25 mouse cellular contexts compared by ENCODE assay signal in genomic region chr7:24882416-24883199, GRCm38 (mm10). TPM values are rescaled to one million over a fixed set of nuclear protein-coding genes. Genes with fewer than 3 reads are reported as not detected.
DNase-seq lines count a peak whose midpoint lies in the region; TF ChIP-seq lines count a peak whose summit lies in the region.
"Had no signal": no experiment of that assay in that cellular context is flagged by ENCODE, and none has a peak within 500 bp of the region (broad histone marks: within the 10 kb centered on the region; RNA-seq: fewer than 3 reads in every experiment).

No protein-coding gene starts in this region.

- TF ChIP-seq EP300 in ES-Bruce4 (IDR thresholded peaks at IDR 0.05; ENCODE audit: insufficient read depth, low read depth, low read length), result no peak

- no peak for TF ChIP-seq POLR2A in ES-Bruce4 (IDR thresholded peaks at IDR 0.05; ENCODE audit: insufficient read depth, low read length)

- no peak for TF ChIP-seq CTCF in ES-Bruce4 (IDR thresholded peaks at IDR 0.05; ENCODE audit: low read depth, low read length)

- H3K4me1 ChIP-seq in ES-Bruce4 (ENCODE audit: control insufficient read depth, insufficient read depth, low read length), result peaks cover 7% of the 10 kb centered on the region

- peak overlapping the region; percentile 97; the same call in 1 of the 2 replicates for H3K9ac ChIP-seq in ES-Bruce4 (ENCODE audit: low read depth, poor library complexity, severe bottlenecking)
- H3K9ac ChIP-seq: forebrain, embryonic 12.5 days had no signal

- H3K4me3 ChIP-seq in ES-Bruce4 (ENCODE audit: low read depth, low read length), result no peak overlapping the region

- H3K36me3 ChIP-seq in ES-Bruce4 (ENCODE audit: control insufficient read depth, insufficient read depth, low read length, poor library complexity, severe bottlenecking), result peaks cover 27% of the 10 kb centered on the region

- no peaks in the 10 kb centered on the region for H3K27me3 ChIP-seq in ES-Bruce4 (ENCODE audit: control insufficient read depth, insufficient read depth, low read length, poor library complexity, severe bottlenecking)
- H3K27me3 ChIP-seq: forebrain, embryonic 12.5 days; heart, embryonic 13.5 days; hindbrain, embryonic 15.5 days had no signal

- no peak overlapping the region for H3K27ac ChIP-seq in ES-Bruce4 (ENCODE audit: insufficient read depth, low read length)

- peak; percentile 56 to 86 for DNase-seq in adrenal gland, adult (ENCODE audit: inconsistent age in 2 of 2, low spot score in 1 of 2)
- no peak for DNase-seq in adrenal gland, postnatal 4 days (ENCODE audit: low spot score in 2 of 2)
- peak; percentile 57 for DNase-seq in cerebellum, adult 9-11 months
- no peak for DNase-seq in cerebellum, postnatal 4 days (ENCODE audit: low spot score in 2 of 2)
- peak; percentile 18 for DNase-seq in adrenal gland, postnatal 25 days
- no peak for DNase-seq in frontal cortex, postnatal 14 days (ENCODE audit: low spot score in 2 of 2)
- DNase-seq: B cell, adult 2 months; cerebellum, adult 2 months; gastrocnemius, postnatal 14 days; heart, postnatal 36 days; kidney, adult 2 months had no signal

- H3K9me3 ChIP-seq in ES-Bruce4 (replicated peaks; ENCODE audit: control insufficient read depth, insufficient read depth, low read length, poor library complexity, severe bottlenecking), result no peaks in the 10 kb centered on the region
- H3K9me3 ChIP-seq: embryonic facial prominence, embryonic 10.5 days; forebrain, embryonic 12.5 days; heart, embryonic 13.5 days; hindbrain, embryonic 15.5 days had no signal

RNA-seq across cellular contexts. Expression of gene Rps19, which starts 1.6 kb away (rescaled TPM):
- total RNA-seq in adrenal gland, postnatal 4 days (2021), result 1,000 to 10,000 TPM; 1,415 to 1,431 TPM
- polyA plus RNA-seq in ES-Bruce4 (2011; ENCODE audit: insufficient read depth, insufficient read length, low read depth, missing spikeins), result 2,100 and 2,446 TPM in 2 replicates
- 564 and 876 TPM in 2 replicates for total RNA-seq in adrenal gland, postnatal 25 days (2021)

RNA-seq across cellular contexts. Expression of gene Dmrtc2, which starts 12.8 kb away (rescaled TPM):
- total RNA-seq in adrenal gland, postnatal 4 days (2021), result under 1 TPM in 1 of 2 experiments, not detected in 1; 0.17 TPM
- 0.75 and 1.1 TPM in 2 replicates for polyA plus RNA-seq in ES-Bruce4 (2011; ENCODE audit: insufficient read depth, insufficient read length, low read depth, missing spikeins)
- not detected in 2 replicates for total RNA-seq in adrenal gland, postnatal 25 days (2021)
- total RNA-seq: gastrocnemius, adult 18-20 months; gastrocnemius, postnatal 14 days; heart, postnatal 36 days; MEL had no signal
- polyA plus RNA-seq: CD4-positive, CD25-positive, alpha-beta regulatory T cell, adult 4 months; cerebellum, adult 2 months; embryonic facial prominence, embryonic 10.5 days; embryonic facial prominence, embryonic 14.5 days; forebrain, embryonic 12.5 days; forebrain, embryonic 16.5 days; frontal cortex, adult 2 months; heart, postnatal 0 days; intestine, embryonic 16.5 days; kidney, adult 2 months had no signal

RNA-seq across cellular contexts. Expression of gene Lypd4, which starts 12.9 kb away (rescaled TPM):
- not detected for total RNA-seq in adrenal gland, postnatal 4 days (2021)
- polyA plus RNA-seq in ES-Bruce4 (2011; ENCODE audit: insufficient read depth, insufficient read length, low read depth, missing spikeins), result not detected in 2 replicates
- total RNA-seq in adrenal gland, postnatal 25 days (2021), result not detected in 2 replicates
- total RNA-seq: gastrocnemius, adult 18-20 months; gastrocnemius, postnatal 14 days; heart, postnatal 36 days; MEL had no signal
- polyA plus RNA-seq: CD4-positive, CD25-positive, alpha-beta regulatory T cell, adult 4 months; cerebellum, adult 2 months; embryonic facial prominence, embryonic 10.5 days; embryonic facial prominence, embryonic 14.5 days; forebrain, embryonic 12.5 days; forebrain, embryonic 16.5 days; frontal cortex, adult 2 months; heart, embryonic 13.5 days; heart, postnatal 0 days; hindbrain, embryonic 11.5 days; hindbrain, embryonic 15.5 days; intestine, embryonic 16.5 days had no signal

RNA-seq across cellular contexts. Expression of gene Cd79a, which starts 14.6 kb away (rescaled TPM):
- total RNA-seq in adrenal gland, postnatal 4 days (2021), result 1 to 10 TPM; 1.1 to 3.2 TPM
- polyA plus RNA-seq in ES-Bruce4 (2011; ENCODE audit: insufficient read depth, insufficient read length, low read depth, missing spikeins), result 2.8 and 2.9 TPM in 2 replicates
- 0.91 and 1.0 TPM in 2 replicates for total RNA-seq in adrenal gland, postnatal 25 days (2021)

RNA-seq across cellular contexts. Expression of gene Arhgef1, which starts 20.1 kb away (rescaled TPM):
- 100 to 1,000 TPM; 159 to 161 TPM for total RNA-seq in adrenal gland, postnatal 4 days (2021)
- polyA plus RNA-seq in ES-Bruce4 (2011; ENCODE audit: insufficient read depth, insufficient read length, low read depth, missing spikeins), result 90.5 and 108 TPM in 2 replicates
- 126 and 138 TPM in 2 replicates for total RNA-seq in adrenal gland, postnatal 25 days (2021)

Comparison
In these comparisons a context has a peak if more than half of its experiments do, and no peak if none do; other contexts are left out.
1. DNase-seq: peak in adrenal gland, adult (2 of 2), cerebellum, adult 9-11 months (single experiment) and adrenal gland, postnatal 25 days (single experiment); none in adrenal gland, postnatal 4 days (0 of 2), cerebellum, postnatal 4 days (0 of 2) and frontal cortex, postnatal 14 days (0 of 2).